Mouse (Mus musculus) hindlimb bud, embryonic 11.5 days (tissue): Measurements from ENCODE around the gene Ccser1.

Source experiments
- DNase-seq: peaks from one replicate; pipeline ENCODE4 v3.0.0-alpha.2; 2012; ENCODE audit warnings: low read depth, low spot score; ENCODE audit errors: extremely low spot score

Gene Ccser1

DNA sequence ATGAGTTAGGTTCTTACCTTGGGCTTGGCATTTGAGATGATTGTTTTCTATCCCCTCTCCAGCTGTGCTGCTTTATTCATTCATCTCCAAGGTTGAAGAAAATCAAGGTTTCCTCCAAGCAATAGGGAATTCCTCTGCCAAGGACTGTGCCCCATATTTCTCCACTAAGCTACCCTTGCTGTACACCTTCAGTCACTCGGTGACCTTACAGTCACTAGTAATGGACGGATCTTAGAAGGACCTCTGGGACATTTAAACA lies 251.5 kb downstream of the Ccser1 start:
- DNase-seq = no peak

DNA sequence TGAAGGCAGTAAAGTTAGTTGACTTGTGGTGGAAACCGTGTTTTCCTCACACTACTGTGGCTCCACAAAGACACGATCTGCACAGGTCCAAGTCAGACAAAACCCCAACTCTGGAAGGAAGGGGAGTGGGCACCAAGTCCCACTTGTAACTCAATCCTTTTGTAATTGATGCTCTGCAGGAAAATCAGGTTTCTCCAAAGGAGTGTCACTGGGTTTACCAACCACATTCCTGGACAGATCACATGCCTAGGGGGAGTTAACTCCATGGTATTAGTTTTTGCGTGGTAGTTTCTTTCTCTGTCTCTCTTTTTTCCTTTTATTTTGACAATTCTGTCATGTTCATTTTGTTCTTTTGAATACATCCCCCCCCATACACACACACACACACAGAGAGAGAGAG lies 252.0 kb downstream of the Ccser1 start:
- no peak for DNase-seq

DNA sequence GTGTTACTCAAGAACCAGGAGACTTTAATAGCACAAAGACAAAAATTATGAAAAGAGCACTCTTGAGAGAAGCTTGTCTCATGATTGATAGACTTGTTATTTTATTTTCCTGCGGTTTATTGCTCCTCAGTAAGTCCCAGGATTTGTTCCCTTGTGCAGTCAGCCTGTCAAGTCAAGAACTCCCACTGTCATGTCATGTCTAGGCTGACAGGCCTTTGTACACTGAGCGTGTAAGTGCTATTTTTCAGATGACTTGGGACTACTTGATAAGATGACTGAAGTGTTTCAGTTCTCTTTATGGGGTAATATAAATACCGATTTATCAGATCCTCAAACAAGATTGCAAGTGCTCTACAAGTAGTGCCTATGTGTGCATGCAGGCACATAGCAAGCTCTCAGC lies 252.6 kb downstream of the Ccser1 start:
- DNase-seq = no peak

DNA sequence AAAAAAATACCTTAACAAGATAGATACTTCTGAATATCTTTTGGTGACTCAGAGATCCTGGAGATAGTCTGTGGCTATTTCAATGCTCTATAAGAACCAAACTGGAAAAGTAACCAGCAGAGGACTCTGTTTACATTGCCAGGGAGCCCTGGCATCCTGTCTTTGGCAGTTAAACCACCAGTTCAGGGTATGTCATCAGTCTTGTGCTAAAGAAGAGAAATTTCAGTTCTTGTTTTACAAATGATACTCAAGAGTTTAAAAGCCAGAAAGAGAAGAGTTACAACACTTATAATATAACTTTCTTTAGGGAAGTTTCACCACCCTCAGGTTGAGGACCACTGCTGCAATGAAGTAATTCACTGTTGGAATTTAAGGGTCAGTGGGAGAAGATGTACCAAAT lies 258.0 kb downstream of the Ccser1 start:
- DNase-seq = no peak

DNA sequence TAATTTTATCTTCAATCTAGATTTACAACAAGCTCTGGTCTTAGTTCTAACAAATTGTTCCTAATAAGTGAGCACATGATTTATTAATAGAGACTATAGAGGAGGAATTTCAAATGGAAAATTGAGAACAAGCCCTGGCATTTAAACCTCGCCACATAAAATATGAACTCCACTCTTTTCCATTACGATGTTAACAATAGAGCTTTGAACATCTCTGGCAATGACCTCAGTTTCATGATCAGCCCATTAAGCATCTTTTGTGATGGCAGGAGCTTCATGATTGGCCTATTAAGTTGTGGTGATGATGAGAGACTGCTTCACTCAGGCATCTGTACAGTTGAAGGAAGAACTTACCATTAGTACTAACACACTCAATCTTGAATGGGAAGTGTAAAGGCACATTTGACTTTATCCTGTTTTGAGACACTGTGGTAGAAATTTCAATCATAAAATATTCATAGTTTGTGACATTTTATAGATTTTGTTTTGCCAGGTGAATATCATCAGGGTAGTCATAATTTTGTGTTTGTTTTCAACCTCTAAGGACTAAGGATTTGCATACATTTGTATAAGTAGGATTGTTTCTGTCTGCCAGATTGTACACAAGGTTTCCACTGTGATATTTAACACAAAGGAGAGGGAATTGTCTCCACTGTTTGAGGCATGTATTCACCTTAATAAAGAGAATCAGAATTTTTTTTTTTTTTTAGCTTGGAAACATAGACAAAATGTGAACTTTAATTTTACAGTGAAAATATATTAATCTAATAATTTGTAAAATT lies 291.4 kb downstream of the Ccser1 start:
- DNase-seq = no peak

DNA sequence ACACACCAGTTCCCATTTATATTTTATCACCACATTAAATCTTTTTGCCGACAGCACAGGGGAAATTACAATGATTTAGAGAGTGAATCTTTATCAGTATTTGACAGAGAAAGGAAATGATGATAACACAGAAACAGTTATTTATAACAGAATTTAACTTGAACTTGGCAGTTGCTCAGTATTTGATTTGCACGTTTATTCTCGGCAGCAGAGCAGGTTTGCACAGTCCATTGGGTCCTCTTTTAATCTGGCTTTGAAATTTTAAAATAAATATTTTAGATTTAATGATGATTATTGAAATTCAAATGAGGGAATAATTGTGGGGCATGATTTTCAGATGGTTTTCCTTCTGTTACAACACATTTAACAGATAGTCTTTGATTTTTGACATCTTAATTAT lies 305.2 kb downstream of the Ccser1 start:
- DNase-seq = no peak

DNA sequence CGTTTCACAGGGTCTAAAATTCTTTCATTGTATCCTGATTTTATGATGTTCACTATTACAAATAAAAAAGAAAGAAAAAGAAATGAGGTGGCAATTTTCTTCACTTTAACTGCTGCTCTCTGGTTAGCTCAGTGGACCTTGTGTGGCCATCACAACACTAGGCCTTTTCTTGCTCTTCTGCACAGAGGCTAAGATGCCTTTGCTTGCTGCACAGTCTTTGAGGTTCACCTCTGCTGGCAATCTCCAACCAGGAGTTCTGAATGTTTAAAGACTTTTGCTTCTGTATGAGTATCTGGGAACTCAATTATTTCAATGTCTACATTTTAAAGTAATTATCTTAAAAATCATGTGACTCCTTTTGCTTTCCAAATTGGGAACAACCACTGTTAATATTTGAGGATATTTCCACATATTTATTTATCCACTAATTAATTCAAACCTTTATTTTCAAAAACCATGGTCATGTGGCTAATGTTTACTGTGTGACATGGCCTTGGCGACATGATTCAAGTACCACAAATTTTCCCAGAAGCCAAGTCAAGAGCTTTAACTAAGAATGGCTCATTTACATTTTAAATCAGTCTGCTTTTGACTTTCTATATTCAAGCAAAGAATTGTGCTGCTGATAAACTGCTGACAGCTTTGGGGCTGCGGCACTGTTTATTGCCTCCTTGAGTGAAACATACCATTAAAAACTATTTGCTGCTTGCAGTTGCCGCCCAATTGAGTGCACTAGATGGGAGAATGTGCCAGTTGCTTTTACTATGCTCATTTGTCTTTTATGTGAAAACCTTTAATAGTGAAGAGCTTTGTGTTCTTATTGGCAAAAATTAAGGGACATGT lies 312.1 kb downstream of the Ccser1 start:
- no peak for DNase-seq

DNA sequence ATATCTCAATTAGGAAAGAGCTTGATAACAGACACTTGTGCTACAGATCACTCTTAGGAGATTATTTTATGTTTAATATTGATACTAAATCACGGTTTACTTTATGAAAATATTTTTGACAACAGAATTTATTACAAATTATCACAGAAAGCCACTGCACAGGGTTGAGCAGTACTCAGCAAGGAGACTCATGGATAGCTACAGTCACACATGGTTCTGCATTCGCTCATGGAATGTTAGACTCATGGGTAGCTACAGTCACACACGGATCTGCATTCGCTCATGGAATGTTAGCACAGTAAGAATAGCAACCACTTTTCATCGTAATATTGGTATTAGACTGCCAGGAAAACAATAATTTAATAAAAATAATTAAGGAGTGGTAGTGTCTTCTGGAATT lies 313.3 kb downstream of the Ccser1 start:
- DNase-seq = no peak

DNA sequence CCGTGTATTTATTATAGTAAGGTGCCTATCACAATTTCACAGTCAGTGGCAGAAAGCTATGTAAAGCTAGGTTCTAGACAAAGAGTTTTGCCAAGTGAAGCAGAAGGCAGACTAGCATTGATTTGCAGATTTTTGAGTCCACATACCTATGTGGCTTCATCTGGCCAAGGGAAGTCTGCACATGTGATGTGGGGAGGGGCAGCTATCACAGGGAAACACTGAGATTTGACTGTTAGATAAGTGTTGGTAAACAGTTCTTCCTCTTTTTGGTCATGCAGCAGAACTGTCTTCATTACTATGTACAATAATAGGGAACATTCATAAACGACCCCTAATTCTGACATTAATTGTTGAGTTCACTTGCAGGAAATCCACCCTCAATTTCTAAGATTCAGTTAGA lies 335.2 kb downstream of the Ccser1 start:
- DNase-seq = no peak

DNA sequence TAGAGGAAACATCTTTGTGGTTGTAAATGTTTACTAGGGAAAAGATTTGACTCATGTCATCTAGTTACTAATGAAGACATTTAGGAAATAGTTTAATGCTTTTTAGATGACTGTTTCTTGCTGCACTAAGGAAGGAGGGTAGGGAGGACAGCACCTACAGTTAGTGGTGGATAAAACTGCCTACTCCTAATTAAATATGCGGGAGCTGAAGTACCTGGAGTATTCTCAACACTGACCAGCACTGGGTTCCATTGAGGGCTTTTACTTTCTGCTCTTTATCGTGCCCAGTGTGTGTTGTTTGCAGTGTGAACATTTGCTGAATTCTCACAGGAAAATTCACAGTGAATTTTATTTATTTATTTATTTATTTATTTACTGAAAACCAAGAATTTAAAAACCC lies 341.5 kb downstream of the Ccser1 start:
- DNase-seq = no peak

DNA sequence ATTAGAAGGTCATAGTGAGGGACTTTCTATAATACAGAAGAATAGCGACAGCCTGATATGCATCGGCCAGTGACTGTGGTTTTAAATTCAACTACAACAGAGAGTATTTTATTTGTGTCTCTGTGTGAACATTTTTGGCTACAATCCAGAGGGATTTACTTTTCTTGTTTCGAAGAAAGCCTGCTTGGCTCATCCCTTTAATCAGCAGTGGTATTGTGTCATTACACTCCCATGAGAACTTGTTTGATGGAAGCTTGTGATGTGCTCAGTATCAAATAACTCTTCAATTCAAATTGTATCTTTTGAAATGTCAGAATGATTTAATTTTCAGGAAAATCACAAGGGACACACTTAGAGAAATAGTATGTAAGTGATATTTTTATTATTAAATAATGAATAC lies 342.0 kb downstream of the Ccser1 start:
- DNase-seq = no peak

DNA sequence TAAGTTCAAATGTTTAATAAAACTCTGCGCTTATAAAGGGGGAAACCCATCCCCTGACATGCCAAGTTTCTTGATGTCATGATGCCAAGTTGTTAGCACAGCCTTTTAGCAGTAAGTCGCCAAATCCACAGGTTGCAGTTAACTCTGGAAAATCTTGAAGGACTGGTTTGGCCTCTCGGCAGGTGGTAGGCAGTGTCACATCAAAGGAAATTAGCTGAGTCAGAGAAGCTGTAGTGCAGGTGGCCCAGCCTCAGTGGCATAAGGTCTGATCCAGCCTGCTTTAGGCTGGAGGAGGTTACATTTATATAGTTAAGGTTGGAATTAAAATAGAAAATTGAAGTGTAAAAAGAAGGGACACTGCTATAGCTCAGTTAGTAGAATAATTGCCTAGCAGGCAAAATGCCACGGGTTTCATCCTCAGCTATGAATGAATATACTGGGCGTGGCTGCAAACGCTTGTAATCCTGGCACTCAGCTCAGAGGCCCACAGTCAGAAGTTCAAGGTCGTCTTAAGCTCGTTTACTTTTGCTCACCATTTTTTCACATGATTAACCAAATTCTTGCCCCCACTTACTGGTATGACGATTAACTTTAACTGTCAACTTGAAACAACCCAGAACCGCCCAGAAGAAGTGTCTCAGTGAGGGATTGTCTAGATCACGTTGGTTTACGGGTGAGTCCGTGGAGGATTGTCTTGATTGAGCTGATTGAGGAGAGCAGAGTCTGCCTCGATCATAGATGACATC lies 343.8 kb downstream of the Ccser1 start:
- DNase-seq = no peak

DNA sequence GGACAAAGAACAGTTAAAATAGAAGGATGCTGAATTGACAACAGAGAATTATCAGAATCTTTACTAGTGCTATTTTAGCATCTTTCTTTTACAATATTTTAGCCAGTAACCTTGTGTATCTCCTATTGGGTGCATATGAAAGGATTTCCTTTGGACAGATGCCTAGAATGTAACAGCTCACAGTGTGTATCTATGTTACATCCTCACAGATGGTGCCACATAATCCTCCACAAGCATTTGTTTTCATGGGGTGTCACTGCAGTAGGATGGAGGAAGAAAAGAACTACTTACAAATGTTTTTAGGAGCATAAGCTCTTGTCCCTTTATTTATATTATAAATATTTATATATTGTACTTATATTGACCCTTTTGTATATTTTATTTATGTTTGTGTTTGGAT lies 360.6 kb downstream of the Ccser1 start:
- no peak for DNase-seq

DNA sequence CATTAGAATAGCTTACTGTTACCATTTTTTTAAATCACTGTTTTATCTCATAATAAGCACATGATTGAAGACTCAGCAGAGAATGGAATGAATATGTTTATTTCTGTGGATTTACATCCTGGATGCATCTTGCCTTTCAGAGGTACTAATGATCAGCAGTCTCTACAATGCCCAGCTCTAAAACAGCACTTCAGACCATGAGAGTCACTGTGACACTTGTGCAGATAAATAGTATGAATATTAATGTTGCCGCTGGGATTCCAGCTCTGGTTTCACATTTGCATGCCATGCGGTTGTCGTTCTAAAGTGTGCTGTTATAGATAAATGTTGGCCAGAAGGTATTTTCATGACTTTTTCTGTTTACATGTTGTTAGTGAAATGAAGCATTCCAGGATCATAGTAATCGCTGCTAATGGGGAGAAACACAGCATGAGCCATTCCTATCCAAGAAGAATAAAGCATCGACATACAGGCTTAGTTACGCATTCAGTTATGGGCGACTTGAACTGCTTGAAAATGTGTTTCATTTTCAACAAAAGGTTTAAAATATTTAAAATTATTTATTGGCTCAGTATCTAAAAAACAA lies 363.4 kb downstream of the Ccser1 start:
- no peak for DNase-seq

DNA sequence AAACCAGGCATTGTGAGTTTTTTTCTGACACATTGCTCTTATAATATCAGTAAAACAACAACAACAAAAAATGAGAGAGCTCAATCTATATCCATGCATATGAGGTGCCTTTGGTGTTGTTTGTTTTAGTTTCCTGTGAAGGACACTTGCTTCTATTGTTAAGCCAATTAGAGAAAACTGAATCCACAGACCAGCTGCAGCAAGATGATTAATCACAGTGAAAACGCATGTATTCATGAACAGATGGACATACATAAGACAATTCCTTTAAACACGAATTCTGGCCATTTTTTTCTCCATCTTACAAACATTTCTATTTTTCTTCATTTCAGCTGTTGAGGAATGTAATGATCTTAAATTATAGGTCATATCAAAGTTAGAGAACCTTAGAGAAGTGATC lies 387.4 kb downstream of the Ccser1 start:
- DNase-seq = no peak

DNA sequence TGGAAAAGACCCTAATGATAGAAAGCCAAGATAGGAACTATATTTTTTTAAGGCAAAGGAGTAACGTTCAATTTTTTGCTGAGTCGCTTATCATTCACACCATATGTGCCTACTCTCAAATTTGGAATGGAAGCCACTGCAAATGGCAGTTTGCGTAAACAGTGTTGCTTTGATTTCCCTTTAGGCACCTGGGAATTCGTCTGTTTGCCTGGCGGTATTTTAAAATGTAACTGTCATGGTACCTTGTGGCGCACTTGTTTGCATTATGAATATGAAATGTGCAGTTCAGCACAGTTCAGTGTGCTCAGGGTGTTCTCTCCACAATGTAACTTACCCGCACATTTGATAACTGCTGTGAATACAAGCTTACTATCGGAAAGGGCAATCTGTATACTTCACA lies 387.8 kb downstream of the Ccser1 start:
- no peak for DNase-seq

DNA sequence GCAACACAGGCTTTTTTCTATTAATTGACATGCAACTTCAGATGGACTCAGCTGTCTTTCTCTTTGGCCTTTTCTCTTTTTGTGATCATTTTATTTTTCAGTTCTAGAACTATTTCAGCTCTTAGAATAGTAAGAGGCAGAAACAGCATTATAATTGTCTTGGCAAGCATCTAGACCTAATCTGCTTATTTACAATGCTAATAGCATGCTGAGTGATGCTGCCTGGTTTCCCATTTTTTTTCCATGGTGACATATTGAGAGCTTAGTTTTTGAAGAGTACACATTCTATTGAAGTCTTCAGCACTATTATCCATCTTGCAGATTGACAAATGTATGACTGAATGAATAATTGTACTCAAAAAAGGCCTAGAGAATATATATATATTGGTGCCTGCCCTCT lies 401.6 kb downstream of the Ccser1 start:
- DNase-seq = no peak

DNA sequence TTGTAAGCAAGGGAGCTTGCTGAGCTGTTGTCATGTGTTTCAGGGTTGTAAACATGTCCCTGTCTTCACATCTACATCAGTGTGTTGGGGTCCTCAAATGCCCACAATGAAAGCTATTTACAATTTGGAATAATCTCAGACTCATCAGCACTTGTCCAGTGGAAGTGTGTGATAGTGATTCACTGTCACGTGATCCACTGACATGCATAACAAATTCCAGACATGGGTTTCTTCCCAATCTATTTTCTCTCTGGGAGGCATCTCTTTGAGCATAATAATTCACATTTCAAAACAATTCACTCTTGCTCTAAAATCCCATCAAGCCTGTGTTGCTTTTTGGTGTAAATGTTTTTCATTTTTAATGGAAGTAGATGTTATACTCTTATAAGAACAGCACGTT lies 408.9 kb downstream of the Ccser1 start:
- no peak for DNase-seq

DNA sequence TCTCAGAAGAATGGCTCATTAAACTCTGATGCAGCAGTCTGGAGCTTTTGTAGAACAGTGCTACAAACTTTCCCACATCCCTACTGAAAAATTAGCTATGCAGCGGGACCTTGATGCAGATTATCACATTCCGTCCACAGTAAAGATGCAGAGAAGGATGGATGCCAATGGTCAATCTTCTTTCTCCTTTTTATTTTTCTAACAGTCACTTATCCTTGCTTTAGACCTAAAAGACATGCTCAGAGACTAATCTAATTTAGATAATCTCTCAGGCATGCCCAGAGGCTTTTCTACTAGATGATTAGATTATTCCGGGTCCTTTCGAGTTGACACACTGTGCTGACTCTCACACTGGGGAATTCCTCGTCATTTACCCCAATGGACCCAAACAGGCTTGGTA lies 421.8 kb downstream of the Ccser1 start:
- no peak for DNase-seq

DNA sequence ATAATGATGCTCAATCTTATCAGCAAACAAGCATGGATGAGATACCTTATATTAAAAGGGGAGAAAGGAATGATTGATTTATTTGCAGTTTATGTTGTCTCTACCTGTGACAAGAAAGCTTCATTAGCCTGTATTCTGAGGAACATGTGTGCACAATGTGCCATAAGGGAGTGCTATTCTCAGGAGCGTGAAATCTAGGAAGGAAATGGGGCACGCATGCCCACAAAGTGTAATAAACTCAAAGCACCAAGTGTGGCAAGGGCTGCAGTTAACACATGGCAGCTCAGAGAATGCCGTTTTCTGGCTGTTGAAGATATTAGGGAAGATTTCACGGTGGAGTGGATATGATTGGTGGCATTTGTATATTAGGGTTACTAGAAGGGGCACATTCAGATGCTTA lies 434.8 kb downstream of the Ccser1 start:
- no peak for DNase-seq

DNA sequence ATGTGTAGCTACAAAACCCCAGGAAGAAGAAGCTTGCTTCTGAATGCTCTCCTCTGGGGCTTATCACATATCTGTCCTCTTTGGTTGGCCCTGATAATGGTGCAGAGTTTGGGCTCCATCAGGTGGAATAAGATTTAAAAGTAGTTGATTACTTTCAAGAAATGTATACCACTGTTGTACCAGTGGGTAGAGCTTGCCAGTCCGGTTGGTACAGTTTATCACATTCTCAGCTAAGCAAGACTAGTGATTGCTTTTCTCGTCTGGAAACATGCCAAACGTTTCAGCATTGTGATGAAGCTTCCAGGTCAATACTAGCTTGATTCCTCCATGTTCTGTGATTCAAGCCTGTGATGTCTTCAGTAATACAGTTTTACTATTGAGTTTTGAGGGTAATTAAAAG lies 441.6 kb downstream of the Ccser1 start:
- DNase-seq = no peak

DNA sequence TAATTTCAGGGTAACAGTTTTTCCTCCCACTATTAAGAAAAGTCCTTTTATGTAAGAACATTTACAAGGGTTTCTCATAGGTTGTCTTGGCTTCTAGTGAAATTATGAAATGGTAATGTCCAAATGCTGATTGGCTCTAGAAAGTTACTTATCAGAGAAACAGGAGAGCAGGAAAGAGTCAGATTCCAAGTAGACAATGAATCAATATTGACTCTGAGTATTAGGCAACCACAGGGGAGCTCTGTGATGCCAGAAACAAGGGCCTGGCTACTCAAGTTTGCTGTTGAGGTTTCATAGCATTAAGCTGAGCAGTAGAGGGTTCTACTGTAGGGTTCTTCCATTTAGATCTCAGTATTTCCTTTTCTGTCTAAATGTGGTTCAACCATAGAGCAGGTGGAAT lies 481.3 kb downstream of the Ccser1 start:
- DNase-seq = no peak
